Mouse (Mus musculus) megakaryocyte, embryonic 14.5 days (primary cell): ENCODE measurements around the gene Gngt2.

Experiments
- FLI1 ChIP-seq: IDR thresholded peaks from 2 replicates; pipeline ENCODE4 v1.6.1; 2012; ENCODE audit warnings: low read length, inconsistent platforms, mixed read lengths
- GATA1 ChIP-seq: IDR thresholded peaks from 3 replicates; pipeline ENCODE4 v1.6.1; 2012; ENCODE audit warnings: mixed read lengths, low read length, inconsistent platforms, borderline replicate concordance

DNA sequence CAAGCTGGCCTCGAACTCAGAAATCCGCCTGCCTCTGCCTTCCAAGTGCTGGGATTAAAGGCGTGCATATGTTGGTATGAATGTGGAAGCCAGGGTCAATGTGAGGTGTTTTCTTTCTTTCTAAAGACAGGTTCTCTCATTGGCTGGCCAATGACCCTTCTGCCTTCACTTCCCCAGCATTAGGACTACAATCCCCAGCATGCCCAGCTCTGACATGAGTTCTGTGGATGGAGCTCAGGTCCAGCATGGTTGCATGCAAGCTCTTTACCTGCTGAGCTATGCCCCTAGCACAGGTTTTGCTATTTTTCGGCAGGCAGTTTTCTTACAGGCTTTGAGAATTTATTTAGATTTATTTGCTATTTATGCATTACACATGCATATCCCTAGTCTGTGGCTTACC lies 20.3 kb downstream of the Gngt2 start:
- TF ChIP-seq FLI1 (no peak), GATA1 (no peak)
